Mouse (Mus musculus) stomach, embryonic 16.5 days (tissue): Measurements from ENCODE around the gene Lrrc17. TPM values are rescaled to one million over a fixed set of nuclear protein-coding genes. Genes with fewer than 3 reads are reported as not detected.

Experiments used
- ATAC-seq: fragments of 200-750 bp; cut with Nextera tagmentation; 2 replicates; pipeline ENCODE4 v1.8.0; 2017; ENCODE audit warnings: moderate number of reproducible peaks, moderate TSS enrichment; ENCODE audit not compliant: insufficient read depth, low FRiP score
- H3K27ac ChIP-seq: fragments of 300-500 bp; sonication (generic); 2 replicates; pipeline ENCODE4 v1.5.1; 2014; ENCODE audit warnings: low read length
- H3K27me3 ChIP-seq: fragments of 300-500 bp; sonication (generic); 2 replicates; pipeline ENCODE4 v1.6.1; 2014; ENCODE audit warnings: low read length, control low read depth, mixed read lengths; ENCODE audit not compliant: control insufficient read depth, insufficient read depth
- H3K36me3 ChIP-seq: fragments of 300-500 bp; sonication (generic); 2 replicates; pipeline ENCODE4 v1.6.1; 2014; ENCODE audit warnings: low read length; ENCODE audit not compliant: control insufficient read depth, insufficient read depth
- H3K4me1 ChIP-seq: fragments of 300-500 bp; sonication (generic); 2 replicates; pipeline ENCODE4 v1.6.1; 2014; ENCODE audit warnings: low read length, control low read depth, mixed read lengths; ENCODE audit not compliant: control insufficient read depth, insufficient read depth
- H3K4me2 ChIP-seq: fragments of 300-500 bp; sonication (generic); 2 replicates; pipeline ENCODE4 v1.6.1; 2014; ENCODE audit warnings: low read depth, low read length, mixed read lengths
- H3K4me3 ChIP-seq: fragments of 300-500 bp; sonication (generic); replicated peaks from 2 replicates; pipeline ENCODE4 v1.5.1; 2014; ENCODE audit warnings: mild to moderate bottlenecking, low read length
- H3K9ac ChIP-seq: fragments of 300-500 bp; sonication (generic); 2 replicates; pipeline ENCODE4 v1.6.1; 2014; ENCODE audit warnings: low read length
- H3K9me3 ChIP-seq: fragments of 300-500 bp; sonication (generic); replicated peaks from 2 replicates; pipeline ENCODE4 v1.6.1; 2016; ENCODE audit warnings: low read length, control low read depth; ENCODE audit not compliant: control insufficient read depth
- whole genome bisulfite sequencing: fragments of 180-500 bp; shearing (Covaris S2); extraction: QIAGEN DNeasy Blood & Tissue Kit; methylation state at CpG from one replicate; pipeline ENCODE4 v1.1.7; 2014; 5-methylcytosine and 5-hydroxymethylcytosine counted together
- polyA plus RNA-seq: library from polyadenylated mRNA; unstranded; fragments of >200 nt; fragmentation: Nextera tagmentation; extraction: Ambion mirVana; gene quantifications from 2 replicates; pipeline ENCODE4 v1.2.1, GENCODE M21; 2015

The Lrrc17 gene
- polyA plus RNA-seq, 1 experiment from 2014 or later = 74.7 TPM

DNA sequence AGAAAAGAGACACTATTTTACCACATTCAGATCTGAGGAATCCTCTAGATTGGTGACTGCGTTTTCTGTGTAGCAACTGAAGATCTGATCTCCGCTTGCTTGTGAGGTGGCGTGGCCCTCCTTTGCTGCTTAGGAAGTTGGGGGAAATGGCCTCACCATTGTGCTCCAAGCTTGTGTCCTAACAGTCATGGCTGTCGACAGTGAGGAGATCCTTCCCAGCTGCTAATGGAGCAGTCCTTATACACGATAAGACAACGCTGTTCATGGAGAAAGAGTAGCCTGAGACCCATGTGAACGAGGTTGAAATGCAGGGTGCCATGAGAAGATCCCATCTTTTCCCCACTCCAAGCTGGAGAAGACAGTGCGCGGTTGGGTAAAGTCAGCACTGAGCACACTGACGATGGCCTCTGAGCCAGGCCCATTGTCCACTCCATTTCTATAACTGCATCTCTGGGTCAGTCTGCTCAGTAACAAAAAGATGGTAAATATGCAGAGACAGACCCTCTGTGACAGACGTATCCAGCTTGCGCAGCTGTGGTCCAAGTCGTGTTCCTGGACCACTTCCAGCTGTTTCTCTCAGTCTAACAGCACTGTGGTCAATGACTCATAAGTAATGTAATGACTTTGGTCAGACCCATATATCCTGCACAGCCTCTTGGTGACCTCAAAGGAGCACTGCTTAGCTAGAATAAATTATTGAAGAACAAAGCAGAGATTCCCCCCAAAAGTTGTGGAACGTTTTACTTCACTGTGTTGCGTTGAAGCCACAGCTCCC, 15.1 kb upstream of the Lrrc17 start:
- H3K4me3 ChIP-seq = no peak overlapping the region
- 57% methylated on average over 15 of the region's 15 CpGs for WGBS
- H3K27me3 ChIP-seq = no peaks in the 10 kb centered on the region
- no peak overlapping the region for H3K4me2 ChIP-seq
- peak; percentile 85 for ATAC-seq
- H3K9me3 ChIP-seq = no peaks in the 10 kb centered on the region
- peak overlapping the region; percentile 93 for H3K27ac ChIP-seq
- no peaks in the 10 kb centered on the region for H3K36me3 ChIP-seq
- H3K9ac ChIP-seq = no peak overlapping the region
- H3K4me1 ChIP-seq = no peaks in the 10 kb centered on the region; the same call in 1 of the 2 replicates

DNA sequence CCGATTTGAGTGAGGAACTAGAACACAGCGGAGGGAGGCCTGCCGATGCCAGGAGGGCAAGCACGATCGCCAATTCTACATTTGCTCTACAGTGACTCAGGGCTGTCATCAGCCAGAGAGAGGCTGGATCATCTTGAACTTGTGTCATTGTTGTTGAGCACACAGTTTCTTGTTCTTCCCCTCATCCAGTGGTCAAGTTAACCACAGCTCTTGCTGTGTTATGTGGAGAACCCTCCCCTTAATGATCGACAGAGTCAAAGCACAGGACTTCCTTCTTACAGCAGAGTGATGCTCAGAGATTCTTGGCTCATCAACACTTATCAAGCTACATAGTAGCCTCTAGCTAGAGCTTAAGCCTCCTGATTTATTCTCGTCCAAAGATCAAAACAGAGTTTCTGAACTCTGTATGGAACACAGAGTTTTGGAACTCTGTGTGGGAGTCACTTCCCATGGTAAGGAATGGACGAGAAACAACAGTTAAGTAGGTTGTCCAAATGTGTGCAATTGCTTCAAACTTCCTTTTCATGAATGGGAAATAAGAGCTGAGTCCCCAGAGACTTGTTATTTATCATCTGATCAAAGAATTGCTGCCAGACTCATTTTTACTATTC, 14.1 kb upstream of the Lrrc17 start:
- Histone ChIP-seq H3K4me2 (no peak overlapping the region), H3K27ac (peak overlapping the region; percentile 93), H3K36me3 (no peaks in the 10 kb centered on the region), H3K4me1 (no peaks in the 10 kb centered on the region; the same call in 1 of the 2 replicates), H3K9ac (no peak overlapping the region), H3K4me3 (no peak overlapping the region), H3K9me3 (no peaks in the 10 kb centered on the region), H3K27me3 (no peaks in the 10 kb centered on the region)
- WGBS = 75% methylated on average over 8 of the region's 8 CpGs
- ATAC-seq = no peak

DNA sequence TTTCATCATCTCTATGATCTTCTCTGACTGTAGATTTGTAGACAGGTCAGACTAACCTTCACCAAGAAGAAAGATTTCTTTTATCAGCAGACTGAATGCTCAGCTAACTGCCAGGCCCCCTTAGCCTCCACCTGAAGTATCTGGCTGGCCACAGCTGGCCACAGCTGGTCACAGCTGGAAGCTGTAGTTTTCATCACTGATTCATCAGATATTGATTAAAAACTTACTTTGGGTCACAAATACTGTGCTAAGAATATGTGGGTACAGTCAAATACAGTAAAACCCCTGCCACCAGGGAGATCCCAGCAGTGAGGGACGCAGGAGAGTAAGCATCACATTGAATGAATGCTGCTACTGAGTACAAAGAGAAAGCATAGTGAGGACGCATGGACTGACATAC, 11.2 kb upstream of the Lrrc17 start:
- H3K27me3 ChIP-seq = no peaks in the 10 kb centered on the region
- no peaks in the 10 kb centered on the region for H3K9me3 ChIP-seq
- no peak overlapping the region for H3K4me3 ChIP-seq
- 93% methylated on average over 2 of the region's 2 CpGs for WGBS
- no peak overlapping the region for H3K4me2 ChIP-seq
- H3K27ac ChIP-seq = no peak overlapping the region
- H3K4me1 ChIP-seq = no peaks in the 10 kb centered on the region; the same call in 1 of the 2 replicates
- H3K36me3 ChIP-seq = no peaks in the 10 kb centered on the region
- no peak overlapping the region for H3K9ac ChIP-seq
- no peak for ATAC-seq

DNA sequence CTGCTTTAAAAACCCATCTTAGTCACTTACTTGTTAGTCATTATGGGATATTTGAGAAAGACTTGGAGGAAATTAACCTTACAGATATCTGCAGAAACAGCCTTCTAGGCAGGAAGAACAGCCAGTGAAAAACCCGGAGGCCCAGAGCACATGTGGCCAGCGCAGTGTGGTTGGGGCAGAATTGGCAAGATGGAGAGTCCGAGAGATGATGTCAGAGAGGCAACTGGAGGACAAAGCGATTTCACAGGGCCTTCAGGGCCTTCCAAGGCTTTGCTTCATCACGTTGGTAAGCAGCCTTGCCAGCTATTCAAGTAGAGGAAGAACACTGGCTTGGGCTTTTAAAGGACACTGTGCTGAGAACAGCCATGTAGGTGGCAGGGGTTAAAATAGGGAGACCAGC, 10.4 kb upstream of the Lrrc17 start:
- H3K27ac ChIP-seq = no peak overlapping the region
- H3K4me3 ChIP-seq = no peak overlapping the region
- no peak overlapping the region for H3K4me2 ChIP-seq
- H3K9me3 ChIP-seq = no peaks in the 10 kb centered on the region
- no peak for ATAC-seq
- no peak overlapping the region for H3K9ac ChIP-seq
- WGBS = 78% methylated on average over 5 of the region's 5 CpGs
- H3K4me1 ChIP-seq = no peaks in the 10 kb centered on the region; the same call in 1 of the 2 replicates
- no peaks in the 10 kb centered on the region for H3K36me3 ChIP-seq
- no peaks in the 10 kb centered on the region for H3K27me3 ChIP-seq

DNA sequence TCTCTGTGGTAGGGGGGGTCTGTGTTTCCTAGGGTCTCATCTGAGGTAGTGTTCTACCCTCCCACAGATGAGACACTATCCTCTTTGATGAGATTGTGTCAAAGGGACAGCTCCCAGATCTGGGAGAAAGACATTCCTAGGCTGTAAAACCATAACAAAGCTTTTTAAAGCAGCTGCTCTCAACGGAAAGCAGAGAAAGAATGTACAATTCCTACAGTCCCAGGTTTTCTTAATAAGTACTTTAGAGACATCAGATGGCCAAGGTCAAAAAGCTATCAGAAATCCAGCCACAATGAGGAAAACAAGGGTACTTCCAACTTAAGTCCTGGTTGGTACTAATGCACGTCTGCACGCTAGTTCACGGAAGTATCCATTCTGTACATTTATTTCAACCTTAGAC, 1.1 kb upstream of the Lrrc17 start:
- H3K27ac ChIP-seq = no peak overlapping the region
- H3K4me1 ChIP-seq = peaks cover 15% of the 10 kb centered on the region
- ATAC-seq = no peak
- H3K27me3 ChIP-seq = no peaks in the 10 kb centered on the region
- no peaks in the 10 kb centered on the region for H3K9me3 ChIP-seq
- no peak overlapping the region for H3K9ac ChIP-seq
- H3K4me2 ChIP-seq = no peak overlapping the region
- 65% methylated on average over 4 of the region's 4 CpGs for WGBS
- H3K4me3 ChIP-seq = no peak overlapping the region
- no peaks in the 10 kb centered on the region for H3K36me3 ChIP-seq

DNA sequence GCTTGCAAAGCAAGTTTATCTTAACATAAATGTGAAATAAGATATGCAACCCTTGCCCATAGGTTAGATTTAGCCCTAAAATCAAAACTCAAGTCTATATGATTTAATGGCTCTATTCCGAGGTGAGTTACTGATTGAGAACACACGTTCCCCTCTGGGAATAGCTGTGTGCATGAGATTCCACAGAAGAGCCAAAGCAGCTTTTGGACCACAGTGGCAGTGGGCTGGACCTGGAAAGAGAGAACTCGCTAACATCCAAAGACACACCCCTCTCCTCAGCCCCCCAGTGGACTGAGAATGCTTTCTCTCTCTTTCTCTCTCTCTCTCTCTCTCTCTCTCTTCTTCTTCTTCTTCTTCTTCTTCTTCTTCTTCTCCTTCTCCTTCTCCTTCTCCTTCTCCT, 1.5 kb downstream of the Lrrc17 start:
- H3K4me1 ChIP-seq = peaks cover 19% of the 10 kb centered on the region
- H3K4me3 ChIP-seq = peak overlapping the region; percentile 40
- H3K9ac ChIP-seq = peak overlapping the region; percentile 67
- no peaks in the 10 kb centered on the region for H3K9me3 ChIP-seq
- ATAC-seq = peak; percentile 68; the same call in 1 of the 2 replicates
- H3K36me3 ChIP-seq = no peaks in the 10 kb centered on the region
- peak overlapping the region; percentile 89 for H3K27ac ChIP-seq
- H3K27me3 ChIP-seq = no peaks in the 10 kb centered on the region
- H3K4me2 ChIP-seq = peak overlapping the region; percentile 55
- WGBS = 43% methylated on average over 3 of the region's 3 CpGs

DNA sequence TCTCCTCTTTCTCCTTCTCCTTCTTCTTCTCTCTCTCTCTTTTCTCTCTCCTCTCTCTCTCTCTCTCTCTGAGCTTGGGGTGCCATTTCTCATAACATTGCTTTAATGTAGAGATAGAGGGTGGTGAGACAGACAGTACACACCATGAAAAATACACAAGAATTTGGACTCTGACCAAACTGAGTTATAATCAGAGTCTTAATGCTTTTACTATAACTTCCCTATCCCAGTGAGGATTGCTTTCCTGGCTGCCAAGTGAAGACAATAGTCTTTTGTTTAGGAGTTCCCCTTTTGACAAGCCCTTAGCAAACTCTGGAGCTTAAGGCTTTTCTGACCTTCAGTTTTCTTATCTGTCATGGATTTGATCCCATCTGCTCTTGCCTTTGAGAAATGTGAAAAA, 1.9 kb downstream of the Lrrc17 start:
- peak overlapping the region; percentile 37 for H3K4me2 ChIP-seq
- H3K4me3 ChIP-seq = peak overlapping the region; percentile 40
- no peaks in the 10 kb centered on the region for H3K36me3 ChIP-seq
- H3K9ac ChIP-seq = no peak overlapping the region
- peaks cover 19% of the 10 kb centered on the region for H3K4me1 ChIP-seq
- no peaks in the 10 kb centered on the region for H3K9me3 ChIP-seq
- H3K27ac ChIP-seq = peak overlapping the region; percentile 89
- no peaks in the 10 kb centered on the region for H3K27me3 ChIP-seq
- ATAC-seq = no peak

DNA sequence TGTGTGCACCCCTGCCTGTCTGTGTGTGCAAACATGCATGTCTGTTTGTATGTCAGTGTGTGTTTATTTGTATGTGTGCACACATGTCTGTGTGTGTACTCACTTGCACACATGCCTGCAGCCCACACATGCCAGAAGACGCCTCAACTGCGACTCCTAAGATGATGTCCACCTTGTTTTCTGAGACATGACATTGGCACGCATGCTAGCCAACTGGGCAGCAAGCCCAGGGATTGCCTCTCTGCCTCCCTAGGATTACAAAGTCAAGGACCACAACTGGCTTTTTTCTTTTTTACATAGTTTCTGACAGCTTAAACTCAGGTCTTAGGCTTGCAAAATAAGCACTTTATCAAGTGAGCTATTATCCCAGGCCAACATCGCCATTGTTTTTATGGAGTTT, 2.4 kb downstream of the Lrrc17 start:
- H3K4me2 ChIP-seq = peak overlapping the region; percentile 37
- peaks cover 19% of the 10 kb centered on the region for H3K4me1 ChIP-seq
- H3K27me3 ChIP-seq = no peaks in the 10 kb centered on the region
- 52% methylated on average over 4 of the region's 4 CpGs for WGBS
- 0 out of 2 replicates have a peak overlapping the region, but pooled peaks have one; percentile 11 for H3K4me3 ChIP-seq
- no peak overlapping the region for H3K9ac ChIP-seq
- no peaks in the 10 kb centered on the region for H3K36me3 ChIP-seq
- no peaks in the 10 kb centered on the region for H3K9me3 ChIP-seq
- H3K27ac ChIP-seq = no peak overlapping the region; the same call in 1 of the 2 replicates
- ATAC-seq = no peak

DNA sequence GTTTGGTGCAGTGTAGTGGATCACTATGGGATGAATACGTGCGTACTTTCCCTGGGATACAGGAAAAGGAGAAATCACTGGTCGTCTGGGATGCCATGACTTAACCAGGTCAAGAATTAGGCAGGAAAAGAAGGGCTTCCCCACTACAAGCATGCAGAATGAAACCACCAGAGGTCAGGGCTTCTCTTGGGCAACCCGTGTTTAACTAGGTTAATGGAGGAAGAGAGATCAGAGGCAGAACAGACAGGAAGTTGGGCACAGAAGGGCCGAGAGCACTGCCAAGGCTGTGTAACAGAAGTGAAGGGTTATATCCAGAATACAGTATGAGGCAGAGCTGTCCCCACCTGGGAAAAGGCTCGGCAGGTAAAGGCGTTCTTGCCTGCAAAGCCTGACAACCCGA, 3.6 kb downstream of the Lrrc17 start:
- 77% methylated on average over 8 of the region's 8 CpGs for WGBS
- H3K27me3 ChIP-seq = no peaks in the 10 kb centered on the region
- H3K9ac ChIP-seq = no peak overlapping the region

More for the DNA sequence above, 3.6 kb downstream of the Lrrc17 start:
- Histone ChIP-seq H3K9me3 (no peaks in the 10 kb centered on the region), H3K36me3 (no peaks in the 10 kb centered on the region), H3K27ac (no peak overlapping the region), H3K4me1 (peaks cover 17% of the 10 kb centered on the region), H3K4me3 (no peak overlapping the region), H3K4me2 (no peak overlapping the region)
- ATAC-seq = no peak
